Mouse (Mus musculus): ENCODE data around the gene Cd163.

The Cd163 gene

GRCm38 (mm10) chr6:124360549-124360948, 56.1 kb downstream of the Cd163 start:
- no peak for DNase-seq (ENCODE audit: low read depth, low spot score)

GRCm38 (mm10) chr6:124364328-124364727, 59.9 kb downstream of the Cd163 start:
- peak; percentile 16 for DNase-seq (ENCODE audit: low read depth, low spot score)

GRCm38 (mm10) chr6:124373584-124374206, 69.2 kb downstream of the Cd163 start:
- DNase-seq (ENCODE audit: low read depth, low spot score), result no peak

- DNase-seq (ENCODE audit: low read depth, low spot score), result no peak
Measured at GRCm38 (mm10) chr6:124374683-124375082, 70.2 kb downstream of the Cd163 start.

- DNase-seq (ENCODE audit: low read depth, low spot score), result peak; percentile 7
Measured at GRCm38 (mm10) chr6:124375435-124375884, 71.0 kb downstream of the Cd163 start.

- DNase-seq (ENCODE audit: low read depth, low spot score), result no peak
Measured at GRCm38 (mm10) chr6:124376311-124376710, 71.9 kb downstream of the Cd163 start.

GRCm38 (mm10) chr6:124377494-124378255, 73.2 kb downstream of the Cd163 start:
- DNase-seq (ENCODE audit: low read depth, low spot score), result no peak

- DNase-seq (ENCODE audit: low read depth, low spot score), result peak; percentile 65
Measured at GRCm38 (mm10) chr6:124379331-124379730, 74.9 kb downstream of the Cd163 start.

All from brain, adult 2 months (tissue).